Mouse (Mus musculus) NIH3T3 (cell line): ENCODE measurements around the gene Vcl.
A peak's percentile ranks its signal among the peaks of the same experiment; 100 is the strongest.

Source experiments
- DNase-seq: peaks from one replicate; pipeline ENCODE4 v3.0.0-alpha.2; 2012; ENCODE audit warnings: low read depth

Vcl gene

DNA sequence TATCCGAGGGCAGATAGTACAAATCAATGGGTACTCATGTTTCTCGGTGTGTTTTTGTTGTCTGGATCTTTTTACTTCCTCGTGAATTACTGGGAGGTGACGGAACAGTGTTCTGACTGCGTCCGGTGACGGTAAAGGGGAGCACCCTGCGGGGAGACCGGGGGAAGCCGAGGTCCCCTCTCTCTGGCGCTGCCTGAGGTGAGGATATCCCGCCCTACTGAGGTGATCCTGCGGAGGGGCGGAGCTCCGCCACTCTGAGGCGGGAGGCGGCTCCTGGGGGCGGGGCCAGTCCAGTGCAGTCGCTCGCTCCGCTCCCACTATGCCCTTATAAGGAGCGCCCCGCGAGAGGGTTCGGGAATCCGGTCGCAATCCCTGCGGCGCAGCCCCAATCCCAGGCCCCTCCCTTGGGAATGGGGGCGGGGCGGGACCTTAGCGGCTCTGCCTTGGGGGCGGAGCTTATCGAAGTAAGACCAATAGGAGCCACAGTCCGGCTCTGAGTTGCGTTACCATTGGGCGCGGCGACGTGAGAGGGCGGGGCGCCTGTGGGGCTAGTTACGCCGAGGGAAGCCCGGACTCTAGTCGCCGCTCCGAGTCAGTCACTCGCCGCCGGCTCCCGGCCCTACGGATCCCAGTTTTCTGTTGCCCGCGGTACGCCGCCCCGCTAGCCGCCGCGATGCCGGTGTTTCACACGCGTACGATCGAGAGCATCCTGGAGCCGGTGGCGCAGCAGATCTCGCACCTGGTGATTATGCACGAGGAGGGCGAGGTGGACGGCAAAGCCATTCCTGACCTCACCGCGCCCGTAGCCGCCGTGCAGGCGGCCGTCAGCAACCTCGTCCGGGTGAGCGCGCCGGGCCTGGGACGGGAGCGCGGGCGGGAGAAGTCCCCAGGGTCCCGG lies at the start of gene Vcl:
Gene Vcl (plus strand): TSS at position 551 of the 898 bp plus-strand sequence.
- peak; percentile 99 for DNase-seq

DNA sequence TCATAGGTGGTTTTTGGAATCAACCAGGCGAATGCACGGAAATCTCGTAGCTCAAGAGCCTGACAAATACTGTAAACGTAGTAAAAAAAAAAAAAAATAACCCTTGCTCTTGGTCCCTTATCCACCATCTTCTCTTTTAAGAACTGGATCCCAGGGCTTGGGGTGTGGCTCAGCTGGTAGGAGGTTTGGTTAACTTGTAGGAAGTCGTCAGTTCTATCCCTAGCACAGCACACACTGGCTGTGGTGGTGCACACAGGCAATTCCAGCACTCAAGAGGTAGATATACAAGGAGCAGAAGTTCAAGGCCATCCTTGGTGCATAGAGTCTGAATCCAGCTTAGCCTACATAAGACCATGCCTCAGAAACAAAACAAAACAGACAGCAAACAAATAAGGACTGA lies 44.5 kb upstream of the Vcl start:
- no peak for DNase-seq

DNA sequence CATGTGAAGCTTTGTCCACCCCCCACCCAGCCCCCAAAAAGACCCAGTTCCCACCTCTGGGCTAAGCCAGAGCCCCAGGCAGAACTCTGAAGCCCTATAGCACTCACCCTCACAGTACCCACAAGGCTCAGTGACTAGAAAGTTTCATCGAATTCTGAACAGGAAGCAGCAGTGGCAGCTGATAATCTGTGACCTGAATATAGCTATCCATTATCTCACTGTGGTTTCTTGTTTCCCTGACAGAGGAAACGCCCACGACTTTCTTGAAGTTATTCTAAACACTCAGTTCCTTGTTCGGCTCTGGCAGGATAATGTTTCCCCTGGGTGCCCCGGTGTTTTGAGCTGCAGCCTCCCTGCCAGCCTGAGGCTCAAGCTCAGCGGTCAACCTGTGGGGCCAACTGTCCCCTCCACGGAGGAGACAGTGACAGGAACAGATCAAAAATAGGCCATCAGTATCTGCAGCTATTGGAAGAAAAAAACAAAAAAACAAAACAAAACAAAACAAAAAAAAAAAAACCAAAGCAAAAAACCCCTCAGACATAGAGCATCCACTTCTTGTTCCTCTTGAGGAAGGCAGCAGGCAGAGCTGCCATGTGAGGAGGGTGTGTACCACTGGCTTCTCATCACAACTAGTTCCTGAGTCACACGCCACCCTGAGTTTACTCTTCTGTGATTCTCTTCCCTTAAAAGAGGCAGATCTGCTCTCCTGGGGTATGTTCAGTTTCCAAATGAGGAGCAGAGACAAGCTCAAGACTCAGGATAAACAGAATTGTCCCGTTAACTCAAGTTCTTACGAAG lies 43.9 kb upstream of the Vcl start:
- DNase-seq: peak; percentile 65

DNA sequence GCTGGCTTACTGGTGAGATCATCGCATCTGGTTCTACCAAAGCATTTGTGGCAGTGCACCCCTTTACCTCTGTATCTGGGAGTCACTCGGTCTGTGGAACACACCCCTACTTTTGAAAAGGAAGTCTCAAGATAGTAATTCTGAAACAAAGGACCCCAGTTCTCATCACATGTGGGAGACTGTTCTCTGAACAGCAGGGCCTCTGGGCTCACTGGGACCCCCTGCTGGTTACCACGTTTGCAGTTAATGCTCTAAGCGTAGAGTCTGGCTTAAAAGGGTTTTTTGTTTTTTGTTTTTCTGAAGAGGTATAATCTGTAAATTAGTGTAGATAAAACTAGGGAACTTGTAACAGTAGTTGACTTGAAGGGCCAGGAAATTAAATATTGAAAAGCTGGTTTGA lies 42.9 kb upstream of the Vcl start:
- peak; percentile 56 for DNase-seq

DNA sequence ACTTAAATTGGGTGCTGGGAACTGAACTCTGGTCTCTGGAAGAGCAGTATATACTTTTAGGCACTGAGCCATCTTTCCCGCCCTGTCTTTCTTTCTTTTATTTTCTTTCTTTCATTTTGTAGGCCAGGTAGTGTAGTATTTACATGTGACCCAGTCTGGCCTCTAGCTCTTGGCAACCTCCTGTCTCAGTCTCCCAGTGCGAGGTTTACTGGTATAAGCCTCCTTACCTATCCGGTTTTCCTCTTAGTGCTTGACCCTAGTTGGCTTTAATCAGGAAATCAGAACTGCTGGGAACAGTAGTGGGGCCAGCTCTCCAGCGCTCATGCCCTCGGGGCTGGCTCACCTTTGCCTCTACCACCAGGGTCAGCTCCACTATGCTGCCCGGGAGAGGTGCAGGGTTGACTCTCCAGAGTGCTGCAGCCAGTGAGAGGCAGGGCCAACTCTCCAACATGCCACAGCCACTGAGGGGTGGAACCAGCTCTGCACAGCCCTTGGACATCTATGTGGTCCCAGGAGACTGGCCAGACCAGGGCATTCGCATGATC lies 41.6 kb upstream of the Vcl start:
- DNase-seq: no peak

DNA sequence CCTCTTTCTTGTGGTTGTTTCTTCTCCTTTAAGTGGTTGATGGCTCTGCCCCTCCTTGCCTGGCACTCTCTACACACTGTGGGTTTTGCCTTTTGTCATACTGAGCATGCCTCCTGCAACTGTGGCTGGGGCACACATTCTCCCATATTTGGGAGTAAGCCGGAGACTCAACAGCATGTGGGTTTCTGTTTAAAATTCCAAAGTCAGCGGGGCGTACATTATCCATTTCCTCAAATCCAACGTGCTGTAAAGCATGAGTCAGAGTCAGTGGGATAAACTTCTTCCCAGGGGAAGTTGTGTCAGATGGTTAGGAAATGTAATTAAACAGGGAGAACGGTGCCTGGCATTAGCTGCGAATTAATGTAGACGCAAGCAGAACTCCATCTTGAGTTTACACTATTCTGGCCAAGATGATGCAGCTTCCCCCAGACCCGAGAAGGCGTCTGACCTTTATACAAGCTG lies 37.2 kb upstream of the Vcl start:
- peak; percentile 89 for DNase-seq

DNA sequence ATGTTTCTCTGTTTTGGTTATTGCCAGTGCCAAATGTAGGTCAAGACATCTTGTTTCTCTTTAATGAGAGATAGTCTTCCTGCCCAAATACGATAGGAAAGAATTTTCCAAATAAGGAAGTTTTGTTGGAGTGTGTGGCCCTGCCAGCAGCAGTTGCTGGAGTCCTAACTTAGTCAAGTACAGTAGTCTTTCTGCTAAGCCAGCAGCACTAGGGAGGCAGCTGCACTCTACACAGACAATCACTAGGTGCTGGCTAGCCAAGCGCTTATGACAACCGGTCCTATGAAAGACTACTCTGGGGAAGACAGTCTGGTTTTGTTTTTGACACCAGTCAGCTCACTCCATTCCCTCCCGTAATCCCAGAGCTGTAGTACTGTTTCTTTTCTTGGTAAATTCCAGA lies 35.4 kb upstream of the Vcl start:
- DNase-seq: peak; percentile 54

DNA sequence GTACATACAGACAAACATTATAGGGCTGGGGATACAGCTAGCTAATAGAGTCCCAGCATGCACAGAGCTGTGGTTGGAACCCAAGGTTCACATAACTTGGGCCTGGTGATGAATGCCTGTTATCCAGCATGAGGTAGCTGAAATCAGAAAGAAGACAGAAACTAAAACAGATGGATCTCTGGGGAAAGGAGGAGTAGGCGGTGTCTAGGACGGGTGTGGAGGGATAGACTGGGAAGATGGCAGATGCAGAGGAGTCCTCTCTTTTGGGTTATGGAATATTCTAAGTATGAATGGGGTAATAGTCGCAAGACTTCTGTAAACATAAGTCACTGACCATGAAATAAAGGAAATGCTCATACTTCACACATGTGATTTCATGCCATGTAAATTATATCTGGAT lies 27.9 kb upstream of the Vcl start:
- DNase-seq: no peak

DNA sequence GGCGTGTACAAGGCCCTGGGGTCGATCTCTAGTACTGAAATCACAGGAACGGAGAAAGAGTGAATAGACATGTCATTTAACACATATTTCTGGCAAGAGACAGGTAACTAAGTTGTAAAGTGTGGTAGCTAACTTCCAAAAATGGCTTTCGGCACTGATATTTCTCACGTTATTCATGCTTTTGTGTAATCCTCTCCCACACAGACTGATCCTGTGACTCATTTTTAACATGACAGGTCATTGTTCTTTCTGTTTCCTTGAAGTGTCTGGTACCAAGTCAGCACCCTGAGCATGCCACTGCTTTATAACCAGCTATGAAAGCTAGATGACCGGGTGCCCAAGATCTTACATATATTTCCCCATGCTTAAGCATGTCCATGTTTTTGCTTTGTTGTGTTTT lies 26.1 kb upstream of the Vcl start:
- DNase-seq: peak; percentile 43

DNA sequence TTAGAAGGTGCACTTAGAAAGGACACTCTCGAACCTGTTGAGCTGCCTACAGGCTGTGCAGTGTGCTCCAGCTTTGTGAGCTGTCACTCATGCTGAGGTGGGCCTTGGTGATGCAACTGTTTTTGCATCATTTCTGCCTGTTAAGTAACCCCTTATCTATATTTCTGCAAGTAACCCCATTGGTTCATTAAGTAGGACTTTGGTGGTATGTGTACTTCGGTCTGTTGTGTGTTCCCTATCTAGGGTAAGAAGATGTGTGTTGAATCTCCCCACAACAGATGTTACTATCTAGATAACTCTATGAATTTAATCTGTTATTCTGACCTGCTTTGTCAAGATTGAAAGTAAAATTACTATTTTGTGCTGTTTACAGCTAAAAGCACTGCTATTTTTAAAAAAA lies 17.4 kb upstream of the Vcl start:
- no peak for DNase-seq

DNA sequence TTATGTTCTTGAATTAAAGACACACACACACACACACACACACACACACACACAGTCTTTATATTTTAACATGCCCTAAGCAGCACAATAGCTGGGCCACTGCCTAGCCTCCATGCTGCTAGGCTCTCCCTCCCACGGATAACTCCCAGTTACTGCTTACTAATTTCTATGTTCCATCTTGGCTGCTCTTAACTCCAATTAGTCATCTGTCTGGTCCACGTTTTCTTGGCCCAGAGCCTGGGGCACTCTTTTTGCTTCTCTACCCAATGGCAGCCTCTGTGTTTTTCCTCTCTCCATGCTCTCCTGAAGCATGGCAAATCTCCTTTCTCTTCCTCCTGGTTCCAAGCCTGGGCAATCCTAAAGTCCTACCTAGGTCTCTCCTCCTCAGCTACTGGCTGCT lies 14.8 kb upstream of the Vcl start:
- DNase-seq: peak; percentile 83

DNA sequence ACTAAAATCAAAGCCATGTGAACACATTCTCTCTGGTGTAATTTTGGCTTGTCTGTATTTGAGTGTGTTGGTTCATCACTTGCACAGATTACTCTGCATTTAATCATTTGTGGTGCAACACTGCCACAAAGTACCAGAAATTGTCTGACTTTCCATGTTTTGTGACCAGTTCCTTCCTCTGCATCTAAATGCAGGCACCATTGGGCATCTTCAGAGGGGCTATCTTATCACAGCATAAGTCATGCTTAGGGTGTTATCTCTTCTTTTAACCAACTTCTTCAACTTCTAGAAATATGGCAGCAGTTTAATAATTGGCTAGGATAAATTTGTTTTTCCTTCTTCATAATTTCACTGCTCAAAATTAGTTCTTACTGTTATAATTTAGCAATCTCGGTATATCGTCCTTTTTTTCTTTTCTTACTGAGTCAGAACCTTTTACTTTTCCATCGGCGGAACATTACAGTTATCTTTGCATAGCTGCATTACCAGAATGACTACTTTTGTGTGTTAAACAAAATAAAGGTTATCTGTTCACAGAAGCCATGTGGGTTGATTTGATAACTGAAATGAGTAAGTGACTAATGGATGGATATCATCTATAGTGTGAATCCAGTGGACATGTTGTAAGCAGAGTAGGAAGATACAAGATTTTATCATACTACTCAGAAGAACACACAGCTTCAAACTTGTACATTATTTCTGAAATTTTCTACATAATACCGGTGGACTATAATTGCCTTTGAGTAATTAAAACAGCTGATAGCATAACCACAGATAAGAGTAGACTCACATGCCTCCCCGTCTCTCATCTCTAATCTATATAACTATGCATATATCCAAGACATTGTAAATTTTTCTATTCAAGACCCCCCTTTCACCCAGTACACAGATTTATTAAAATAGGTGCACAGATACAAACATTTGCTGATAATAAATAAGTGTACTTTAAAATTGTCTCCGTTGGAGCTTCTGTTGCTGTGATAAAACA lies 12.3 kb upstream of the Vcl start:
- no peak for DNase-seq

DNA sequence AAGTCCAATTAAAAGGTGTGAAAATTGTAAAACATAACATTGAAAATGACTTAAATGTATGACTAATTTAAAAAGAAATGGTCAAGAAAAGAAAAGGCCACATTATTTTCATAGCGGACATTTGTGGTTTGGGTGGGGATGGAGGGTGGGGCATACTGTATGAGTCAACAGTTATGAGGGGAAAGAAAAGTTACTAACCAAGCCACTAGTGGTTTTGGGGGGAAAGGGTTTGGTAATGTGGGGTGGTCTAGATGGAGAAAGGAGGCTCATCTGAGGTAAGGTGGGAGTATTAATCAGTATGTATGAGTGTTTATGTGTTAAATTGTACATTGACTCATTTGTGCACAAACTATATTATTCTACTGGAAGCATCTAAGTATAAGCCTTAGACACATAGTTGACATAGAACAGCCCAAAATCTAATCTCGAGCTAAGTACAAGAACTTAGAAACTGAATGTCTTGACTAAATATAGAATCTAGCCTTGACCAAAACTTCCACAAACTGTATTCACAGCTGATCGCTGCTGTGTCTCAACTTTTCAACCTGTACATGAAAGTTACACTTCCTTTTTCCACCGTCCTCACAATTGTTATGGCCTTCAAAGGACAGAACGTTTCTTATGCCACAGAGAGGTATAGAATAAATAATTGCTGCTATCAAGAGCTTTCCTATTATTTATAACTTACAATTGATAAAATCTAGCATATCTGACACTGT lies 5.0 kb upstream of the Vcl start:
- DNase-seq: no peak

DNA sequence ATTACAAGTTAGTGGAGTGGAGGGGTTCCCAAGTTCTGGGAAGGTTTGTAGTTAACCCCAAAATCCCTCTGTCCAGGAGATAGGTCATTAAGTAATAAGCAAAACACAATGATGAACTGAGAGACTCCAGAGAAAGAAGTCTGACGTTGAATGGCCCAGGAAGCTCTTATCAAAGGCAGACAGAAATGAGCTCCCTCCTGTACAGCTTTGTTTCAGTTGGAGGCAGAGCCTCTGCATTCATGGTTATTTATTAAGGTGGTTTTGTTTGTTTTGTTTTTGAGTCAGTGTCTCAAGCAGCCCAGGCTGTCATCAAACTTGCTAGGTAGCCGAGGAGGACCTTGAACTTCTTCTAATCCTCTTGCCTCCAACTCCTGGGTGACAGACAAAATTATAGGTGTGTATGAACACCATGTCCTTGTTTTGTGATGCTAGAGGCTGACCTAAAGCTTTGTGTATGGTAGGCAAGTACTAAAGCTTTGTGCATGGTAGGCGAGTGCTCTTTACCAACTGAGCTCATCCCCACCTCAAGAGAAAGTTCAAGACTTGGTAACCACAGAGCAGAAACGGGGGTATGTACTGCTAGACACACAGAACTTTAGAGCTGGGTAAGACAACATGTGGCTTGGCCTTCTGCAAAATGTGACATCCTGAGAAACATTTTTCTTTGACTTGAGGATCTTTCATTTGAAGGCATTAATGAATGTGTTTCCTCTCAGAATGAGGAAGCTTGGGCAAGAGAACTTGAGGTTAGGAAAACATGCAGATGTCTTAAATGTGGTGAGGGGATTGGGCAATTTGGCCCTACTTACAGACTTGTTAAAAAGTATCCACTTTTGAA lies 1.5 kb upstream of the Vcl start:
- DNase-seq: no peak

DNA sequence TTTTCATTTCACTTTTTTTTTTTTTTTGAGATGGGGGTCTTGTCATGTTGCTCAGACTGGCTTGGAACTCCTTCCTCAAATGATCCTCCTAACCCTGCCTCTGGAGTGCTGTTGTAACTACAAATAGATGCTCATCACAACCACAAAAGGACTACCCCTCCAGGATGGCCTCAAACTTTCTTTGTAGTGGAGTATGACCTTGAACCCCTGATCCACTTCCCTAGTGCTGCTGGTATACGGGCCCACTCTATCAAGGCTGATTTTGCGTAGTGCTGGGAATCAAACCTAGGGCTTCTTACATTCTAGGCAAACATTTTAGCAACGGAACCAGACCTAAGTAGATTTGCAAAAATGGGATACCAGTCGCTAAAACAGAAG lies 901 bp upstream of the Vcl start:
- no peak for DNase-seq

DNA sequence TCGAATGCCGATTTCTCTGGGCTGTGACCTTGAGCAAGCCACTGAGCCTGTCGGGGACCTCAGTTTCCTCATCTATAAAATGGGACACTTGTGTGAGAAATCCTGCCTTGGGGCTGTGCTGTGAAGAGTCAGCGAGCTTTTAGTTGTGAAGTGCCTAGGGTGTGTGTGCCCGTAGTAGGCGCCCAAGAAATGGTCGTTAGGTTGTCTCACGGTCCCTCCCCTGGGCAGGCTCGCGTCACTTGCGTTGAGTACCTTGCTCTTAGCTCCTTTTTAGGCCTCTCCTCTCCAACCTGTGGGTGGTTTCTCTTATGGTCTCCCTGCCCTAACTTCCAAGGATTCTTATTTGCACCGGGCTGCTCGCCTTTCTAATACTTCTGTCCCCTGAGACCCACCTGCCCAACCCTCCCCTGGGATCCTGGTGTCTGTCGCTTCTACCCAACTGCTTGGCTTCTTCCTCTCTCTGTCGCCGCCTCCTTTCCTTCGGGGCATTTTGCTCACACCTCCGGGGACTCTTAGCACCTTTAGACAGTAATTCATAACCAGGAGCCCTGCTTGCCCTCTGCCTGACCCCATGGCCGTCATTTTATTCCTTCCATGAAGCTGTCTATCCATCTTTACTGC lies 726 bp downstream of the Vcl start:
- DNase-seq: peak; percentile 52

DNA sequence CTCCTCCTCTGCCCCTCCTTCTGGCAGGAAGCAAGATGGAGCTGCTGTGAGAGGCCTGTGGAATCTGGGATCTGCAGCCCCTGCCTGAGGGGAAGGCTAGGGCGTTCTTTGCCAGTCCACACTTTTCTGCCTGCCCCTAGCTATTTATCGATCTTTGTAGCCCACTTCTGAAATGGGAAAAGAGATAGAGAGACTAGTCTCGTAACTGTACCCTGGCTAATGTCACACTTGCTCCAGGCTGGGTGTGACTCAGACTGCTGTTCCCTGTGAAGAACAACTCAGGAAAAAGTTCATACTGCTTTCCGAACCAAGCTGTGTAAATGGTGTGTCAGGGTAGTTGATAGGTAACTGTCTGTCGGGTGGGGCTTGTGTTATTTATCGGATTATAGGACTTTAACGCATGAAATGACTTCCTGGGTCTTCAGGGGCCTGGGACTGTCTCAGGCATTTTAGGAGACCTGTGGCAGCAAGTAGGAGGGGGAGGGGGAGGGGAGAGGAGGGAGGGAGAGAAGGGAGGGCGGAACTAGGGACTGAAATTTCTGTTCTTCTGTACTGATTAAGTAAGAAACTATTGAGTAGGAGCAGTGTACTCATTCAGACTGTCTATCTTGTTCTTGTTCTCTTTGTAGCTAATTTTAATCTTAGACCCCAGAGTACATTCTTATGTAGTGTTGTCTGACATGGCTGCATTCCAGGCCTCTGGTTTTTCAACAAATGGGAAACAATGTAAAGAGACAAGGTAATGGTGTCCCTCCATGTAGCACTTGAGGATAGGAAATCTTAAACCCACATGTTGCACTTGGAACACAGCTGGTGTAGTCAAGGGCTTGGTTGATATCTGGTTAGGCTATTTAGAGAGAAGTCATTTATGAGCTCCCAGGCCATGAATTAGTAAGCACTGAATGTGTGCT lies 1.5 kb downstream of the Vcl start:
- peak; percentile 58 for DNase-seq

DNA sequence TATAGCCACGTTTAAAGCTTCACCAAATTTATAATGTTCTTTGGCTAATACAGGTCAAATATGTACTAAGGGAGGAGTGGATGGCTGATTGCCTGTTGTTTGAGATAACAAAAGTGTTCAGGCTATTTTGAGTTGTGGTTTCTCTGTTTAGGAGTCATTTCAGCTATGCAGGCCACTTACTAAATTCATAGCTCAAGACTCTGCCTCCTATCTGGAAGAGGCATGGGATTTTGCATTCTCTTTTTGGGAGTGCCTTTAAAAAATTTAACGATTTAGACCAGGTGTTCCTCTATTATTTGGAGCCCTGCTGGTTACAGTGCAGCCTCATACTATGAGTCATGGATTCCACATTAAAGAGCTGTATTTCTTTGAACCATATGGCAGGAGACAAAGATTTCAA lies 9.2 kb downstream of the Vcl start:
- DNase-seq: peak; percentile 35

DNA sequence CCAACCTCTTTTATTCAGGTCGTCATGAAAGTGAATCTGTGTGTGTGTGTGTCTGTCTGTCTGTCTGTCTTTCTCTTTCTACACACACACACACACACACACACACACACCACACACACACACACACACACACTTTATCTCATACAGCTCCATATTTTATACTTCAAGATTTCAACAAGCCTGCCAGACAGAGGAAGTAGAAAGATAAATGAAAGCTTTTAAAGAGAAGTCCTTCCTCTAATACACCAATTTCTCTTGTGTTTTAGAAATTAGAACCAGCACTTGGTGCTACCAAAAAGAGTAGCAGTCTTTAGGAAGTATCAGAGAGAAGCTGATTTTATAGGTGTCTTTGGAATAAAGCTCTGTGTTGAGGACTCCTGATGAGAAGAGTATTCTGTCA lies 9.7 kb downstream of the Vcl start:
- no peak for DNase-seq
